Mouse (Mus musculus): ENCODE measurements around the gene Hopx. TPM values are rescaled to one million over a fixed set of nuclear protein-coding genes. Genes with fewer than 3 reads are reported as not detected.
A peak's percentile ranks its signal among the peaks of the same experiment; 100 is the strongest.

Gene Hopx
- polyA plus RNA-seq, 1 experiment from 2014 or later = 13.6 TPM

DNA sequence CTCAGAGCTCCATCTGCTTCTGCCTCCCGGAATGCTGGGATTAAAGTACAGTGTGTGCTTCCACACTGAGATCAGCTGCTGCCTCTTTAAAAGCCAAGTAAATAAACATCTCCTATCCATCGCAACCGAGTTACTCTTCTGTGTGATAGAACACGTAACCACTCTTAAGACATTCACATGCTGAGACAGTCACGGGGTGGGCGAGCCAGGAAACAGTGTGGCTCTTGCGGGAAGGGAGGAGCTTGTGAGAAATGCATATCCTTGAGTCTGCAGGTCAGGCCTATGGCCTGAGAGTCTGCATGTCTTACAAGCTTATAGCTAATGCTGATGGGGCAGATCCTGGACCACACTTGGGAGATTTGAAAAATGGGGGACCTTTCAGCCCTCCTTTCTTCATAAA lies 28.4 kb downstream of the Hopx start:
- H3K27me3 ChIP-seq (ENCODE audit: control insufficient read depth, insufficient read depth, low read depth, low read length) = no peaks in the 10 kb centered on the region
- H3K4me1 ChIP-seq (replicated peaks; ENCODE audit: control insufficient read depth, insufficient read depth, low read length) = no peaks in the 10 kb centered on the region; the same call in 1 of the 2 replicates
- no peak for ATAC-seq (ENCODE audit: low read depth)
- H3K36me3 ChIP-seq (ENCODE audit: control insufficient read depth, insufficient read depth, low read length) = peaks cover 5% of the 10 kb centered on the region; the same call in 1 of the 2 replicates
- no peak overlapping the region for H3K9ac ChIP-seq (ENCODE audit: low read length)
- no peak overlapping the region for H3K27ac ChIP-seq (ENCODE audit: low read length)
- H3K4me3 ChIP-seq (ENCODE audit: low read length) = no peak overlapping the region
- no peaks in the 10 kb centered on the region for H3K9me3 ChIP-seq (ENCODE audit: control insufficient read depth, low read length)
- no peak overlapping the region for H3K4me2 ChIP-seq (ENCODE audit: low read depth, low read length)
- WGBS = 76% methylated on average over 7 of the region's 7 CpGs

- Histone ChIP-seq H3K27ac (ENCODE audit: low read length) (no peak overlapping the region), H3K27me3 (ENCODE audit: control insufficient read depth, insufficient read depth, low read depth, low read length) (no peaks in the 10 kb centered on the region), H3K4me1 (replicated peaks; ENCODE audit: control insufficient read depth, insufficient read depth, low read length) (no peaks in the 10 kb centered on the region; the same call in 1 of the 2 replicates), H3K4me3 (ENCODE audit: low read length) (no peak overlapping the region), H3K36me3 (ENCODE audit: control insufficient read depth, insufficient read depth, low read length) (peaks cover 5% of the 10 kb centered on the region; the same call in 1 of the 2 replicates), H3K4me2 (ENCODE audit: low read depth, low read length) (no peak overlapping the region), H3K9ac (ENCODE audit: low read length) (no peak overlapping the region), H3K9me3 (ENCODE audit: control insufficient read depth, low read length) (no peaks in the 10 kb centered on the region)
- no peak for ATAC-seq (ENCODE audit: low read depth)
- 59% methylated on average over 10 of the region's 10 CpGs for WGBS
Observed at GRCm38 (mm10) chr5:77085753-77086450, 29.0 kb downstream of the Hopx start.

GRCm38 (mm10) chr5:77084418-77084817 lies 30.5 kb downstream of the Hopx start:
- ATAC-seq (ENCODE audit: low read depth) = no peak
- WGBS = 91% methylated on average over 4 of the region's 4 CpGs
- Histone ChIP-seq H3K27me3 (ENCODE audit: control insufficient read depth, insufficient read depth, low read depth, low read length) (no peaks in the 10 kb centered on the region), H3K4me3 (ENCODE audit: low read length) (no peak overlapping the region), H3K4me2 (ENCODE audit: low read depth, low read length) (no peak overlapping the region), H3K4me1 (replicated peaks; ENCODE audit: control insufficient read depth, insufficient read depth, low read length) (no peaks in the 10 kb centered on the region; the same call in 1 of the 2 replicates), H3K27ac (ENCODE audit: low read length) (no peak overlapping the region), H3K36me3 (ENCODE audit: control insufficient read depth, insufficient read depth, low read length) (peaks cover 5% of the 10 kb centered on the region; the same call in 1 of the 2 replicates), H3K9ac (ENCODE audit: low read length) (no peak overlapping the region), H3K9me3 (ENCODE audit: control insufficient read depth, low read length) (no peaks in the 10 kb centered on the region)

DNA sequence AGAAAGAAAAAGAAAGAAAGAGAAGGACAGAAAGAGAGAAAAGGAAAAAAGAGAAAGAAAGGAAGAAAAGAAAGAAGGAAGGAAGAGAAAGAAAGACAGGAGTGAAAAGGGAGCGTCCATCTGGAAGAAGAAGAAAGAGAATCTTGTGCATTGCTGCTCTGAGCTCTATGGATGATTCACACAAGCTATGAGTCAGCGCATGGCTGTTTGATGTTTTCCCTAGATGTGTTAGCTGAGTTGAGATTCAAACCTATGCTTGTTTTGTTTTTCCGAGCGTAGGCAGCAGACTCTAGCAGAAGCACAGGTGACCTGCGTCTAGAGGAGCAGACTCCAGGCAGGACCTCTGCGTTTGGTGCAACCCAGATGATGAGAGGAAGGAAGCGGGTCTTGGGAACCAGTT lies 32.2 kb downstream of the Hopx start:
- no peak overlapping the region for H3K27ac ChIP-seq (ENCODE audit: low read length)
- WGBS = 74% methylated on average over 7 of the region's 7 CpGs

GRCm38 (mm10) chr5:77080761-77081160 lies 34.2 kb downstream of the Hopx start:
- 79% methylated on average over 4 of the region's 4 CpGs for WGBS
- no peak for ATAC-seq (ENCODE audit: low read depth)
- no peak overlapping the region for H3K27ac ChIP-seq (ENCODE audit: low read length)

More for the DNA sequence above, 32.2 kb downstream of the Hopx start:
- Histone ChIP-seq H3K27me3 (ENCODE audit: control insufficient read depth, insufficient read depth, low read depth, low read length) (no peaks in the 10 kb centered on the region), H3K9ac (ENCODE audit: low read length) (no peak overlapping the region), H3K36me3 (ENCODE audit: control insufficient read depth, insufficient read depth, low read length) (no peaks in the 10 kb centered on the region; the same call in 1 of the 2 replicates), H3K4me2 (ENCODE audit: low read depth, low read length) (no peak overlapping the region), H3K9me3 (ENCODE audit: control insufficient read depth, low read length) (no peaks in the 10 kb centered on the region), H3K4me1 (replicated peaks; ENCODE audit: control insufficient read depth, insufficient read depth, low read length) (no peaks in the 10 kb centered on the region; the same call in 1 of the 2 replicates), H3K4me3 (ENCODE audit: low read length) (no peak overlapping the region)
- no peak for ATAC-seq (ENCODE audit: low read depth)

DNA sequence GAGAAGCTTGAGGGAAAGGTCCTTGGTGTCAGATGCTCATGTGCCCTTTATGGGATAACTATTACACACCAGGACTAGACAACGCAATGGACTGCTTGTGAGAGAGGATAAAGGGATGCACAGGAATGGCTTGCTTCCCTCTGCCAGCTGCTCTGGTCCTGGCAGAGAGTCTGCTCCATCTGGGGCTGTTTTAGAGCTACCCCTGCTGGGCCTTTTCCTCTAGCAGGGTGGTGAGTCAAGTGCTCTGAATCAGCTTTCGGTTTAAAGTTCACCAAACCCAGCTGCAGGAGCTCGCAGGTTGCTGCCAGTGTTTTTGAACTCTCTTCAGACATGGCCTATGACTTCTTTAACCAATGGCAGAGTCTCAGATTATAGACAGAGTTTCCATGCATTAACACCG lies 39.0 kb downstream of the Hopx start:
- Histone ChIP-seq H3K9me3 (ENCODE audit: control insufficient read depth, low read length) (no peaks in the 10 kb centered on the region), H3K36me3 (ENCODE audit: control insufficient read depth, insufficient read depth, low read length) (no peaks in the 10 kb centered on the region), H3K27me3 (ENCODE audit: control insufficient read depth, insufficient read depth, low read depth, low read length) (no peaks in the 10 kb centered on the region), H3K4me1 (replicated peaks; ENCODE audit: control insufficient read depth, insufficient read depth, low read length) (peaks cover 3% of the 10 kb centered on the region), H3K9ac (ENCODE audit: low read length) (no peak overlapping the region), H3K4me3 (ENCODE audit: low read length) (no peak overlapping the region), H3K27ac (ENCODE audit: low read length) (no peak overlapping the region), H3K4me2 (ENCODE audit: low read depth, low read length) (no peak overlapping the region)
- ATAC-seq (ENCODE audit: low read depth) = no peak
- 88% methylated on average over 4 of the region's 4 CpGs for WGBS

More at GRCm38 (mm10) chr5:77080761-77081160, 34.2 kb downstream of the Hopx start:
- Histone ChIP-seq H3K27me3 (ENCODE audit: control insufficient read depth, insufficient read depth, low read depth, low read length) (no peaks in the 10 kb centered on the region), H3K4me3 (ENCODE audit: low read length) (no peak overlapping the region), H3K9ac (ENCODE audit: low read length) (no peak overlapping the region), H3K9me3 (ENCODE audit: control insufficient read depth, low read length) (no peaks in the 10 kb centered on the region), H3K4me1 (replicated peaks; ENCODE audit: control insufficient read depth, insufficient read depth, low read length) (no peaks in the 10 kb centered on the region; the same call in 1 of the 2 replicates), H3K36me3 (ENCODE audit: control insufficient read depth, insufficient read depth, low read length) (no peaks in the 10 kb centered on the region), H3K4me2 (ENCODE audit: low read depth, low read length) (no peak overlapping the region)

GRCm38 (mm10) chr5:77074914-77075313 lies 40.0 kb downstream of the Hopx start:
- H3K9me3 ChIP-seq (ENCODE audit: control insufficient read depth, low read length) = no peaks in the 10 kb centered on the region
- peaks cover 3% of the 10 kb centered on the region for H3K4me1 ChIP-seq (replicated peaks; ENCODE audit: control insufficient read depth, insufficient read depth, low read length)
- H3K9ac ChIP-seq (ENCODE audit: low read length) = no peak overlapping the region
- H3K27me3 ChIP-seq (ENCODE audit: control insufficient read depth, insufficient read depth, low read depth, low read length) = no peaks in the 10 kb centered on the region
- peak overlapping the region; percentile 65 for H3K27ac ChIP-seq (ENCODE audit: low read length)
- no peaks in the 10 kb centered on the region for H3K36me3 ChIP-seq (ENCODE audit: control insufficient read depth, insufficient read depth, low read length)
- WGBS = 40% methylated on average over 2 of the region's 2 CpGs
- no peak overlapping the region for H3K4me3 ChIP-seq (ENCODE audit: low read length)
- ATAC-seq (ENCODE audit: low read depth) = peak; percentile 76
- H3K4me2 ChIP-seq (ENCODE audit: low read depth, low read length) = no peak overlapping the region

- H3K4me3 ChIP-seq (ENCODE audit: low read length) = no peak overlapping the region
- H3K9ac ChIP-seq (ENCODE audit: low read length) = no peak overlapping the region
- H3K9me3 ChIP-seq (ENCODE audit: control insufficient read depth, low read length) = no peaks in the 10 kb centered on the region
- H3K27ac ChIP-seq (ENCODE audit: low read length) = no peak overlapping the region
- no peaks in the 10 kb centered on the region for H3K27me3 ChIP-seq (ENCODE audit: control insufficient read depth, insufficient read depth, low read depth, low read length)
- no peaks in the 10 kb centered on the region for H3K36me3 ChIP-seq (ENCODE audit: control insufficient read depth, insufficient read depth, low read length)
- 77% methylated on average over 8 of the region's 8 CpGs for WGBS
- ATAC-seq (ENCODE audit: low read depth) = no peak
- H3K4me2 ChIP-seq (ENCODE audit: low read depth, low read length) = no peak overlapping the region
- peaks cover 3% of the 10 kb centered on the region for H3K4me1 ChIP-seq (replicated peaks; ENCODE audit: control insufficient read depth, insufficient read depth, low read length)
Observed at GRCm38 (mm10) chr5:77073794-77074193, 41.1 kb downstream of the Hopx start.

DNA sequence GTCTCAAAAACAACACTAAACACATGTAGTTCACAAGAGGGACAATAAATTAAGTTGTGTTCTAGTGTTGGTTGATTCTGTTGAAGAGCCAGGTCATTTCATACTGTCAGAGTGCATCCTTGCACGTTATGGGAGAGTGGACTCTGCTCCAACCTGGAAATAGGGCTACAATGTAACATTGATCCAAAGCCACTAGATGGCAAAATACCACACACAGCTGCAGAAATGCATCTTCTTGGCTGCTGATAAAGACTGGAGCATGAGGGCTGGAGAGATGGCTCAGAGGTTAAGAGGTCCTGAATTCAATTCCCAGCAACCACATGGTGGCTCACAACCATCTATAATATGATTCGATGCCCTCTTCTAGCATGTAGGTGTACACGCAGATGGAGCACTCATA lies 43.3 kb downstream of the Hopx start:
- WGBS = 78% methylated on average over 3 of the region's 3 CpGs
- no peaks in the 10 kb centered on the region for H3K27me3 ChIP-seq (ENCODE audit: control insufficient read depth, insufficient read depth, low read depth, low read length)

More for the DNA sequence above, 43.3 kb downstream of the Hopx start:
- H3K4me2 ChIP-seq (ENCODE audit: low read depth, low read length) = no peak overlapping the region
- no peaks in the 10 kb centered on the region for H3K36me3 ChIP-seq (ENCODE audit: control insufficient read depth, insufficient read depth, low read length)
- H3K9ac ChIP-seq (ENCODE audit: low read length) = no peak overlapping the region
- no peak overlapping the region for H3K4me3 ChIP-seq (ENCODE audit: low read length)
- peaks cover 5% of the 10 kb centered on the region for H3K4me1 ChIP-seq (replicated peaks; ENCODE audit: control insufficient read depth, insufficient read depth, low read length)
- H3K9me3 ChIP-seq (ENCODE audit: control insufficient read depth, low read length) = no peaks in the 10 kb centered on the region
- ATAC-seq (ENCODE audit: low read depth) = no peak
- H3K27ac ChIP-seq (ENCODE audit: low read length) = no peak overlapping the region

Measured in lung, embryonic 16.5 days (tissue).